Mouse (Mus musculus) forebrain, embryonic 16.5 days (tissue): Measurements from ENCODE around the gene Arhgap17. TPM values are rescaled to one million over a fixed set of nuclear protein-coding genes. Genes with fewer than 3 reads are reported as not detected.

Experiments used
- ATAC-seq: fragments of 200-750 bp; cut with Nextera tagmentation; 2 replicates; pipeline ENCODE4 v1.8.0; 2017; ENCODE audit warnings: mild to moderate bottlenecking, moderate library complexity
- H3K27ac ChIP-seq: fragments of 300-500 bp; sonication (generic); 2 replicates; pipeline ENCODE4 v1.5.1; 2014; ENCODE audit warnings: low read length, control low read depth
- H3K27me3 ChIP-seq: fragments of 300-500 bp; sonication (generic); replicated peaks from 2 replicates; pipeline ENCODE4 v1.6.1; 2014; ENCODE audit warnings: low read length; ENCODE audit not compliant: control insufficient read depth, insufficient read depth
- H3K36me3 ChIP-seq: fragments of 300-500 bp; sonication (generic); 2 replicates; pipeline ENCODE4 v1.6.1; 2014; ENCODE audit not compliant: control insufficient read depth, insufficient read depth
- H3K4me1 ChIP-seq: fragments of 300-500 bp; sonication (generic); replicated peaks from 2 replicates; pipeline ENCODE4 v1.6.1; 2014; ENCODE audit warnings: low read length; ENCODE audit not compliant: control insufficient read depth, insufficient read depth
- H3K4me2 ChIP-seq: fragments of 300-500 bp; sonication (generic); 2 replicates; pipeline ENCODE4 v1.6.1; 2014; ENCODE audit warnings: mild to moderate bottlenecking, low read length, control low read depth
- H3K4me3 ChIP-seq: fragments of 300-500 bp; sonication (generic); replicated peaks from 2 replicates; pipeline ENCODE4 v1.5.1; 2014; ENCODE audit warnings: mild to moderate bottlenecking, low read length, control low read depth
- H3K9ac ChIP-seq: fragments of 300-500 bp; sonication (generic); replicated peaks from 2 replicates; pipeline ENCODE4 v1.6.1; 2014; ENCODE audit warnings: low read depth, low read length, control low read depth
- H3K9me3 ChIP-seq: fragments of 300-500 bp; sonication (generic); 2 replicates; pipeline ENCODE4 v1.6.1; 2016; ENCODE audit warnings: low read length; ENCODE audit not compliant: control insufficient read depth
- WGBS: fragments of 180-500 bp; shearing (Covaris S2); extraction: QIAGEN DNeasy Blood & Tissue Kit; methylation state at CpG from one replicate; pipeline ENCODE4 v1.1.7; 2014; 5-methylcytosine and 5-hydroxymethylcytosine counted together
- polyA plus RNA-seq: library from polyadenylated mRNA; unstranded; fragments of >200 nt; fragmentation: Nextera tagmentation; extraction: Ambion mirVana; gene quantifications from 2 replicates; pipeline ENCODE4 v1.2.1, GENCODE M21; 2015

Arhgap17 gene
- polyA plus RNA-seq, 1 experiment from 2014 or later, result 9.5 TPM

DNA sequence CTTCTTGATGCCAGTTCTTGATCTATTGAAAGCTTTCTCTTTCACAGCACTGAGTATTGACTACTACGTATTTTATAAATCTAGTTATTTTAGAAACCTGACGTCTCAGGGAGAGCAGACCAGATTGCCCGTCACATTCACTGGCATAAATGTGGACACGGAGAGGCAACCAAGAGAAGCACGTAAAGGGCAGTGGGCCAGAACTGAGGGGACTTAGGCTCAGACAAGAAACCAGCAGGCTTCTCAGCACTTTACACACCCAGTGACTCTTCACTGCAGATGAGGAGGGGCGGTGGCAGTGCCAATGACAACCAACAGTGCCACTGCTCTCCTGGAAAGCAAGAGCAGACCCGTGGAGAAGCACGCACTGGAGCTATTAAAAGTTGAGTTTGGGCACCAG is 62.5 kb downstream of the Arhgap17 start:
- H3K27me3 ChIP-seq, result no peaks in the 10 kb centered on the region
- peaks cover 10% of the 10 kb centered on the region for H3K36me3 ChIP-seq
- no peak overlapping the region for H3K4me3 ChIP-seq
- no peaks in the 10 kb centered on the region for H3K4me1 ChIP-seq
- no peak overlapping the region for H3K27ac ChIP-seq
- H3K9me3 ChIP-seq, result no peaks in the 10 kb centered on the region
- WGBS, result 97% methylated on average over 8 of the region's 8 CpGs
- no peak overlapping the region for H3K4me2 ChIP-seq
- no peak for ATAC-seq
- H3K9ac ChIP-seq, result no peak overlapping the region

DNA sequence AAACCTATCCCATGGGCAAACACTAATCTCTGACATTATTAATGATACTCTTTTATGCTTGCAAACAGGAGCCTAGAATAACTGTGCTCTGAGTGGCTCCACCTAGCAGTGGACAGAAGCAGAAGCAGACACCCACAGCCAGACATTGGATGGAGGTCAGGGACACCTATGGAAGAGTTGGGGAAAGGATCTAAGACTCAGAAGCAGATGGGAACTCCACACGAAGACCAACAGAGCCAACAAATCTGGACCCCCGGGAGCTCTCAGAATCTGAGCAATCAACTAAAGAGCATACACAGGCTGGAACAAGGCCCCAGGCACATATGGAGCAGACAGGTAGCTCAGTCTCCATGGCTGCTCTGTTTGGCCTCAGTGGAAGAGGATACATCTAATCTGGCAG is 64.3 kb downstream of the Arhgap17 start:
- Histone ChIP-seq H3K36me3 (peaks cover 10% of the 10 kb centered on the region), H3K9ac (no peak overlapping the region), H3K27ac (no peak overlapping the region), H3K4me2 (no peak overlapping the region), H3K9me3 (no peaks in the 10 kb centered on the region), H3K4me3 (no peak overlapping the region), H3K27me3 (no peaks in the 10 kb centered on the region), H3K4me1 (no peaks in the 10 kb centered on the region)
- no peak for ATAC-seq
- 91% methylated on average over 2 of the region's 2 CpGs for WGBS

GRCm38 (mm10) chr7:123300258-123300657 is 69.5 kb downstream of the Arhgap17 start:
- H3K27me3 ChIP-seq, result no peaks in the 10 kb centered on the region
- 74% methylated on average over 3 of the region's 3 CpGs for WGBS
- no peak overlapping the region for H3K27ac ChIP-seq
- ATAC-seq, result no peak
- peaks cover 14% of the 10 kb centered on the region for H3K36me3 ChIP-seq
- H3K4me1 ChIP-seq, result no peaks in the 10 kb centered on the region
- H3K4me2 ChIP-seq, result no peak overlapping the region
- H3K9ac ChIP-seq, result no peak overlapping the region
- no peaks in the 10 kb centered on the region for H3K9me3 ChIP-seq
- no peak overlapping the region for H3K4me3 ChIP-seq

GRCm38 (mm10) chr7:123298225-123298624 is 71.5 kb downstream of the Arhgap17 start:
- Histone ChIP-seq H3K4me2 (no peak overlapping the region), H3K4me1 (no peaks in the 10 kb centered on the region), H3K27ac (no peak overlapping the region), H3K9me3 (no peaks in the 10 kb centered on the region), H3K36me3 (peaks cover 13% of the 10 kb centered on the region), H3K4me3 (no peak overlapping the region), H3K9ac (no peak overlapping the region), H3K27me3 (no peaks in the 10 kb centered on the region)
- ATAC-seq, result no peak
- 69% methylated on average over 3 of the region's 3 CpGs for WGBS

- Histone ChIP-seq H3K4me3 (no peak overlapping the region), H3K9ac (no peak overlapping the region), H3K4me1 (no peaks in the 10 kb centered on the region), H3K36me3 (peaks cover 10% of the 10 kb centered on the region; the same call in 1 of the 2 replicates), H3K27ac (no peak overlapping the region), H3K9me3 (no peaks in the 10 kb centered on the region), H3K4me2 (no peak overlapping the region), H3K27me3 (no peaks in the 10 kb centered on the region)
- 74% methylated on average over 6 of the region's 6 CpGs for WGBS
- ATAC-seq, result no peak
These were observed 73.6 kb downstream of the Arhgap17 start for GRCm38 (mm10) chr7:123296097-123296496.

DNA sequence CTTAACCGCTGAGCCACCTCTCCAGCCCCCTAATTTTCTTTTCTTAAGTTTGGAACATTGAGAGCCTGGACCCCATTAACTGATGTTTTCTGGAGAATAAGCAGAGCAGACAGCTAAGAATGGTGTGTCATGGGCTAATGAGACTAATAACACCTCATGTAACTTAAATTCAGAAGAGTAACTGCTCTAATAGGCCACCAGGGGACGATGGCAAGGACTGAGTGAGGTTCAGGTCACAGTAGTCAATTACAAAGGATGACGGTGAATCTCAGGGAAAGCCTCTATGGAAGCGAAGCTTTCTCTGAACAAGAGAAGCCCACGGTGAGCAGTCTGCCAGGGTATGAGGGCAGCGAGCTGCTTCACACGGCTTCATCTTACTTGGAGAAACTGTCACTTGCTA is 74.3 kb downstream of the Arhgap17 start:
- no peaks in the 10 kb centered on the region for H3K4me1 ChIP-seq
- H3K4me2 ChIP-seq, result no peak overlapping the region
- H3K27ac ChIP-seq, result no peak overlapping the region
- no peak overlapping the region for H3K4me3 ChIP-seq
- H3K9me3 ChIP-seq, result no peaks in the 10 kb centered on the region
- 80% methylated on average over 7 of the region's 7 CpGs for WGBS
- peaks cover 10% of the 10 kb centered on the region; the same call in 1 of the 2 replicates for H3K36me3 ChIP-seq
- no peak for ATAC-seq
- no peaks in the 10 kb centered on the region for H3K27me3 ChIP-seq
- no peak overlapping the region for H3K9ac ChIP-seq

GRCm38 (mm10) chr7:123293898-123294297 is 75.8 kb downstream of the Arhgap17 start:
- H3K4me2 ChIP-seq, result no peak overlapping the region
- H3K27me3 ChIP-seq, result no peaks in the 10 kb centered on the region
- H3K9ac ChIP-seq, result no peak overlapping the region
- no peaks in the 10 kb centered on the region for H3K4me1 ChIP-seq
- WGBS, result 88% methylated on average over 7 of the region's 7 CpGs
- H3K27ac ChIP-seq, result no peak overlapping the region
- no peak for ATAC-seq
- H3K9me3 ChIP-seq, result no peaks in the 10 kb centered on the region
- peaks cover 13% of the 10 kb centered on the region; the same call in 1 of the 2 replicates for H3K36me3 ChIP-seq
- H3K4me3 ChIP-seq, result no peak overlapping the region

DNA sequence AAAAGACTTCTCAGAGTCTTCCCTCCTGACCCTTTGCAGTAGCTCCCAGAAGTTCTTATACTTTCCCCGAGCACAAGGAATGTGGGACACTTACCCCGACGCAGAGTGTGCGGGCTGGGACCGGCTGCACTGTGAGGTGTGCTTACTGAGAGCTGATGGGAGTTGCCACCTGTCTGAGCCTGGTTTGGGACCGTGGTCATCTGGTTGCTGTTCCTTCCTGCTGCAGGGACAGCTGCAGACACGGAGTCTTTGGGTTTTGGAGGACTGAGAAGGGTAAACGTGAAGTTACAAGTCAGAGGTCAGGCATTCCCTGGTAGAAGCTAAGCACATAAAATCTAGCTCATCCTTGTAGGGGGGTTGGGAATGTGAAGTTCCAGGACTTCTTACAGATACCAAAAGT is 77.8 kb downstream of the Arhgap17 start:
- no peaks in the 10 kb centered on the region for H3K9me3 ChIP-seq
- no peak overlapping the region for H3K27ac ChIP-seq
- ATAC-seq, result no peak
- H3K4me3 ChIP-seq, result no peak overlapping the region
- peaks cover 8% of the 10 kb centered on the region; the same call in 1 of the 2 replicates for H3K36me3 ChIP-seq
- WGBS, result 91% methylated on average over 8 of the region's 8 CpGs
- H3K4me2 ChIP-seq, result no peak overlapping the region
- H3K4me1 ChIP-seq, result no peaks in the 10 kb centered on the region
- no peaks in the 10 kb centered on the region for H3K27me3 ChIP-seq
- no peak overlapping the region for H3K9ac ChIP-seq

- no peak overlapping the region for H3K27ac ChIP-seq
- no peak overlapping the region for H3K4me2 ChIP-seq
- H3K27me3 ChIP-seq, result no peaks in the 10 kb centered on the region
- WGBS, result 87% methylated on average over 4 of the region's 4 CpGs
- ATAC-seq, result no peak
- no peaks in the 10 kb centered on the region for H3K9me3 ChIP-seq
- no peak overlapping the region for H3K4me3 ChIP-seq
- H3K4me1 ChIP-seq, result no peaks in the 10 kb centered on the region
- H3K9ac ChIP-seq, result no peak overlapping the region
- 0 out of 2 replicates have a peak, but pooled peaks cover 6% of the 10 kb centered on the region for H3K36me3 ChIP-seq
These were observed 80.5 kb downstream of the Arhgap17 start for GRCm38 (mm10) chr7:123289176-123289575.

GRCm38 (mm10) chr7:123287903-123288302 is 81.8 kb downstream of the Arhgap17 start:
- no peak overlapping the region for H3K9ac ChIP-seq

More at GRCm38 (mm10) chr7:123287903-123288302, 81.8 kb downstream of the Arhgap17 start:
- H3K27me3 ChIP-seq, result no peaks in the 10 kb centered on the region
- no peak for ATAC-seq
- H3K9me3 ChIP-seq, result no peaks in the 10 kb centered on the region
- WGBS, result 96% methylated on average over 3 of the region's 3 CpGs
- 0 out of 2 replicates have a peak, but pooled peaks cover 6% of the 10 kb centered on the region for H3K36me3 ChIP-seq
- H3K4me1 ChIP-seq, result no peaks in the 10 kb centered on the region
- H3K4me2 ChIP-seq, result no peak overlapping the region
- no peak overlapping the region for H3K27ac ChIP-seq
- H3K4me3 ChIP-seq, result no peak overlapping the region
